Mouse (Mus musculus): ENCODE data around the gene Zc2hc1c. TPM values are rescaled to one million over a fixed set of nuclear protein-coding genes. Genes with fewer than 3 reads are reported as not detected.

Gene Zc2hc1c
- polyA plus RNA-seq, 2 experiments: 0.02 to 0.03 TPM

DNA sequence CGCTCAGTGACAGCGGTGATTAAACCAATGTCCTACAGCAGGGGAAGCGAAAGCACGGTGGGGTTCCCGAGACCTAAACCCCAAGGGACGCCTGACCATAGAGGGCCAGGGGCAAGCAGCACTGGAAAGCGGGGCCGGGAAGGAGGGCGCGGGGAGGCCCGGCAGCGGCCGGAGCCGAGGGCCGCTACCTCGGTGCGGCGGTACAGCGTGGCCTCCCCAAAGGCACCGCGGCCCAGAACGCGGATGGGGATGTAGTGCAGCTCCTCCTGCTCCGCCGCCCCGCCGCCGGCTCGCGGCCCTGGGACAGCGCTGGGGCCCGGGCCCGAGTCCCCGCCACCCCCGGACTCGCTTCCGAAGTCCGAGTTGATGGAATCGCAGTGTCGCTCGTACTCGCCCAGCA lies 50.4 kb downstream of the Zc2hc1c start:
- DNase-seq (ENCODE audit: low read depth in 3 of 3, low spot score in 3 of 3): peak in 1 of 3 experiments; percentile 16
- under 1% methylated on average over 42 of the region's 42 CpGs for WGBS (ENCODE audit: insufficient replicate concordance)
- peak; percentile 71 for ATAC-seq (ENCODE audit: insufficient read depth)
- peak overlapping the region; percentile 86 for H3K4me2 ChIP-seq (ENCODE audit: low read depth)
- no peaks in the 10 kb centered on the region for H3K9me3 ChIP-seq (ENCODE audit: control insufficient read depth, low read length)
- H3K27me3 ChIP-seq (ENCODE audit: control insufficient read depth, insufficient read depth, low read length): no peaks in the 10 kb centered on the region
- peak overlapping the region; percentile 80 for H3K9ac ChIP-seq (replicated peaks)
- peak overlapping the region; percentile 85 to 88 for H3K4me3 ChIP-seq (ENCODE audit: insufficient read depth in 1 of 2, low read depth in 2 of 2, low read length in 2 of 2)
- H3K4me1 ChIP-seq (replicated peaks; ENCODE audit: control insufficient read depth in 2 of 2, insufficient read depth in 2 of 2, low read length in 1 of 2): peaks cover 15 to 20% of the 10 kb centered on the region in 2 experiments
- H3K27ac ChIP-seq: peak overlapping the region; percentile 57
- TF ChIP-seq CTCF (IDR thresholded peaks at IDR 0.05; ENCODE audit: low read depth) (no peak), EP300 (IDR thresholded peaks at IDR 0.05; ENCODE audit: low read depth) (no peak)
- H3K36me3 ChIP-seq (replicated peaks; ENCODE audit: control insufficient read depth, insufficient read depth, low read depth): peaks cover 12% of the 10 kb centered on the region

DNA sequence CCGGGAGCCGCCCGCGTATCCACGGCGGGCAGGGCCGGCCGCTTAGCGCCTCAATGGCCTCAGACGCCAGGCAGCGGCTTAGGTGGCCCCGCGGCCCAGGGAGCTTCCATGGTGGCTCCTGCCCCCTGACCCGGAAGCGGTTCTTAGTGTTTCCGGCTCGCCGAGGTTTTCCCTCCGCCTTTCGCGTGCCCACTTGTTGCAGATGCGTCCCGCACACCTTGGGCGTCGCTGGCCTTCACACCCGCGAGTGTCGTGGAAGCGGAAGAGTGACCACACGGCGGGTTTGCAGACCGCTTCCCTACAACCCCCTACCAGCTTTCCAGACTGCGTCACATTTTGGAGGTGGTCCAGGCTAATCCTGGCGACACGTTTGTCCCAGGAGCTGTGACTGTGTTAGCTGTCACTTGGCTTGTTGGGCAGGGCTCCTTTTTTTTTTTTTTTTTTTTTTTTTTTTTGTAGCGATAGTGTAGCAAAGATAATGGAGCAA lies 50.9 kb downstream of the Zc2hc1c start, which contains the start of gene Nek9:
Gene Nek9, minus strand, starts transcription at position 120 of the 487 bp plus-strand sequence.
- no peaks in the 10 kb centered on the region for H3K9me3 ChIP-seq (ENCODE audit: control insufficient read depth, low read length)
- H3K36me3 ChIP-seq (replicated peaks; ENCODE audit: control insufficient read depth, insufficient read depth, low read depth): peaks cover 8% of the 10 kb centered on the region
- peak within 1 kb of the TSS; percentile 86 for H3K4me2 ChIP-seq (ENCODE audit: low read depth)
- ATAC-seq (ENCODE audit: insufficient read depth) (peak; percentile 85), DNase-seq (ENCODE audit: low read depth in 3 of 3, low spot score in 3 of 3) (peak; percentile 85 to 87 (median 85))
- WGBS (ENCODE audit: insufficient replicate concordance): under 1% methylated on average over 36 of the region's 36 CpGs
- H3K4me1 ChIP-seq (replicated peaks; ENCODE audit: control insufficient read depth in 2 of 2, insufficient read depth in 2 of 2, low read length in 1 of 2): peaks cover 15 to 20% of the 10 kb centered on the region in 2 experiments
- peak within 1 kb of the TSS; percentile 57 for H3K27ac ChIP-seq
- TF ChIP-seq EP300 (IDR thresholded peaks at IDR 0.05; ENCODE audit: low read depth) (no peak), CTCF (IDR thresholded peaks at IDR 0.05; ENCODE audit: low read depth) (no peak)
- peak within 1 kb of the TSS; percentile 80 for H3K9ac ChIP-seq (replicated peaks)
- H3K4me3 ChIP-seq (ENCODE audit: insufficient read depth in 1 of 2, low read depth in 2 of 2, low read length in 2 of 2): peak within 1 kb of the TSS; percentile 85 to 88
- no peaks in the 10 kb centered on the region for H3K27me3 ChIP-seq (ENCODE audit: control insufficient read depth, insufficient read depth, low read length)

DNA sequence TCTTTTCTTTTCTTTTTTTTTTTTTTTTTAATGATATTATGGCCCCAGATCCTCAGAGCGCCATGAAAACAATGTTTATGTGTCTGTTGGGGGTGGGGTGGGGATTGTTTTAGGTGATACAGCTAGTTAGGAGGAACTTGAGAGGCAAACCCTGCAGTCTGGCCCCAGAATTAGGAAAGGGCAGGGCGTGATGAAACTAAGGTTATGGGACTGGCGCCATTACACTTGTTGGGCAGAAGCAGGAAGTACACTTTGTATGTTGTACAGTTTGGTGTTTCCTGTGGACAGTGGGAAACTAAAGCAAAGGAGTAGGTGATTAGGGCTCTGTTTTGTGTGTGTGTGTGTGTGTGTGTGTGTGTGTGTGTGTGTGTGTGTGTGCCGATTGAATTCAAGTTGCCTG lies 51.6 kb downstream of the Zc2hc1c start:
- DNase-seq (ENCODE audit: low read depth in 3 of 3, low spot score in 3 of 3) (peak in 2 of 3 experiments; percentile 39 to 57), ATAC-seq (ENCODE audit: insufficient read depth) (no peak)
- H3K36me3 ChIP-seq (replicated peaks; ENCODE audit: control insufficient read depth, insufficient read depth, low read depth): peaks cover 6% of the 10 kb centered on the region
- H3K27me3 ChIP-seq (ENCODE audit: control insufficient read depth, insufficient read depth, low read length): no peaks in the 10 kb centered on the region
- peaks cover 15 to 20% of the 10 kb centered on the region in 2 experiments for H3K4me1 ChIP-seq (replicated peaks; ENCODE audit: control insufficient read depth in 2 of 2, insufficient read depth in 2 of 2, low read length in 1 of 2)
- 13% methylated on average over 4 of the region's 4 CpGs for WGBS (ENCODE audit: insufficient replicate concordance)
- TF ChIP-seq EP300 (IDR thresholded peaks at IDR 0.05; ENCODE audit: low read depth) (no peak), CTCF (IDR thresholded peaks at IDR 0.05; ENCODE audit: low read depth) (no peak; the same call in 1 of the 2 replicates)
- H3K4me3 ChIP-seq (ENCODE audit: insufficient read depth in 1 of 2, low read depth in 2 of 2, low read length in 2 of 2): peak overlapping the region; percentile 28 to 88; a peak in 3 of 4 replicates
- peak overlapping the region; percentile 53 for H3K27ac ChIP-seq
- peak overlapping the region; percentile 27; the same call in 1 of the 2 replicates for H3K9ac ChIP-seq (replicated peaks)
- H3K9me3 ChIP-seq (ENCODE audit: control insufficient read depth, low read length): no peaks in the 10 kb centered on the region
- H3K4me2 ChIP-seq (ENCODE audit: low read depth): peak overlapping the region; percentile 86

DNA sequence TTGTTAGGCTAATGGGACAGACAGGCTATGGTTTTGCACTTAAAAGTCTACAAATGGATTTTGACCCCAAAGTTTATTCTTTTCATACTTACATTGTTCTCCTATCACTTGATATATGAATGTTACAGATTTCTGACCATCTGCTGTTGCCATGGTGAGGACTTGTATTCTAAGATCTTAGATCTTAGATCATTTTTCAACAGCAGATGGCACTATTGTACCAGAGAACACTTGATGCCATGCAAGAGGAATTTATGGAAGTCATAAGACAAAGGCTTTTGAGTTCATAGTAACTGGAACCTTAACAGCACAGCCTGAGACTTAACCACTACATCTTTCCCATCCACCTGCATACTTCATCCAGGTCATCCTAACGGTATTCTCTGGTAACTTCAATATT lies 52.7 kb downstream of the Zc2hc1c start:
- 43% methylated on average over 1 of the region's 1 CpGs for WGBS (ENCODE audit: insufficient replicate concordance)
- Histone ChIP-seq H3K9me3 (ENCODE audit: control insufficient read depth, low read length) (no peaks in the 10 kb centered on the region), H3K4me1 (replicated peaks; ENCODE audit: control insufficient read depth in 2 of 2, insufficient read depth in 2 of 2, low read length in 1 of 2) (peaks cover 15 to 20% of the 10 kb centered on the region in 2 experiments), H3K36me3 (replicated peaks; ENCODE audit: control insufficient read depth, insufficient read depth, low read depth) (peaks cover 6% of the 10 kb centered on the region), H3K4me2 (ENCODE audit: low read depth) (no peak overlapping the region), H3K27ac (no peak overlapping the region), H3K4me3 (ENCODE audit: insufficient read depth in 1 of 2, low read depth in 2 of 2, low read length in 2 of 2) (no peak overlapping the region), H3K27me3 (ENCODE audit: control insufficient read depth, insufficient read depth, low read length) (no peaks in the 10 kb centered on the region), H3K9ac (replicated peaks) (no peak overlapping the region)
- ATAC-seq (ENCODE audit: insufficient read depth) (no peak), DNase-seq (ENCODE audit: low read depth in 3 of 3, low spot score in 3 of 3) (peak; percentile 52 to 67 (median 54))
- TF ChIP-seq EP300 (IDR thresholded peaks at IDR 0.05; ENCODE audit: low read depth) (no peak), CTCF (IDR thresholded peaks at IDR 0.05; ENCODE audit: low read depth) (peak; percentile 33; the same call in 1 of the 2 replicates)

DNA sequence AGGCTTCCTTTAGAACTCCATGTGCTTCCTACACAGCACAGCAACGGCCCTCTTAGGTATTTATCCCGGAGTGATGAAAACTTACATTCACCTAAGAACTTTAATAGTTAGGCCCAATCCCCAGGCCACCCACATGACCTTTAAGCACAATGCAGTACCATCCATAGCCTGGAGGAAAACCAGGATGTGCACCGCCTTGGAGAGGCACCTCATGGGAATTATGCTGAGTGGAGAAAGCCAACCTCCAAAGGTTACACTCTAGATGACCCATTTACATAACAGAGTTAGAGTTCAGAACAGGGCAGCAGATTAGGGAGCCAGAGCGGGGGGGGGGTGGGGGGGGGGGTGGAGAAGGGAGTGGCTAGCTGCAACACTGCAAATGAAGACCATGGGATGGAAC lies 53.9 kb downstream of the Zc2hc1c start:
- peaks cover 6% of the 10 kb centered on the region for H3K36me3 ChIP-seq (replicated peaks; ENCODE audit: control insufficient read depth, insufficient read depth, low read depth)
- H3K4me2 ChIP-seq (ENCODE audit: low read depth): no peak overlapping the region
- no peak overlapping the region for H3K4me3 ChIP-seq (ENCODE audit: insufficient read depth in 1 of 2, low read depth in 2 of 2, low read length in 2 of 2)
- DNase-seq (ENCODE audit: low read depth in 3 of 3, low spot score in 3 of 3) (no peak), ATAC-seq (ENCODE audit: insufficient read depth) (no peak)
- no peak overlapping the region for H3K27ac ChIP-seq
- H3K4me1 ChIP-seq (replicated peaks; ENCODE audit: control insufficient read depth in 2 of 2, insufficient read depth in 2 of 2, low read length in 1 of 2): peaks cover 13 to 17% of the 10 kb centered on the region in 2 experiments
- no peaks in the 10 kb centered on the region for H3K27me3 ChIP-seq (ENCODE audit: control insufficient read depth, insufficient read depth, low read length)
- H3K9me3 ChIP-seq (ENCODE audit: control insufficient read depth, low read length): no peaks in the 10 kb centered on the region
- no peak overlapping the region for H3K9ac ChIP-seq (replicated peaks)
- 69% methylated on average over 4 of the region's 4 CpGs for WGBS (ENCODE audit: insufficient replicate concordance)
- TF ChIP-seq CTCF (IDR thresholded peaks at IDR 0.05; ENCODE audit: low read depth) (no peak), EP300 (IDR thresholded peaks at IDR 0.05; ENCODE audit: low read depth) (no peak)
